ENCODE assay signal across 23 mouse cellular contexts in genomic region chr4:27949970-27950717, GRCm38 (mm10).
DNase-seq lines count a peak whose midpoint lies in the region; ATAC-seq lines count a peak whose summit lies in the region.
"Had no signal": no experiment of that assay in that cellular context is flagged by ENCODE, and none has a peak within 500 bp of the region (broad histone marks: within the 10 kb centered on the region; RNA-seq: fewer than 3 reads in every experiment).

No protein-coding gene starts in this region.

- H3K27me3 ChIP-seq in embryonic facial prominence, embryonic 14.5 days (replicated peaks; ENCODE audit: control insufficient read depth, insufficient read depth, low read length) = no peaks in the 10 kb centered on the region
- no peaks in the 10 kb centered on the region for H3K27me3 ChIP-seq in embryonic facial prominence, embryonic 10.5 days (replicated peaks; ENCODE audit: low read depth, poor library complexity, severe bottlenecking)
- H3K27me3 ChIP-seq in midbrain, embryonic 11.5 days (ENCODE audit: control insufficient read depth, insufficient read depth, low read length) = no peaks in the 10 kb centered on the region
- H3K27me3 ChIP-seq in midbrain, embryonic 10.5 days (ENCODE audit: low read depth, poor library complexity, severe bottlenecking) = peaks cover 14% of the 10 kb centered on the region; the same call in 1 of the 2 replicates
- H3K27me3 ChIP-seq in midbrain, embryonic 13.5 days = peaks cover 21% of the 10 kb centered on the region
- H3K27me3 ChIP-seq: embryonic facial prominence, embryonic 13.5 days; hindbrain, embryonic 15.5 days; kidney, embryonic 15.5 days; megakaryocyte, embryonic 14.5 days had no signal

- WGBS in embryonic facial prominence, embryonic 14.5 days = 59% methylated on average over 8 of the region's 8 CpGs
- 80% methylated on average over 8 of the region's 8 CpGs for WGBS in embryonic facial prominence, embryonic 10.5 days
- WGBS in midbrain, embryonic 11.5 days = 44% methylated on average over 8 of the region's 8 CpGs
- WGBS in midbrain, embryonic 10.5 days = 65% methylated on average over 8 of the region's 8 CpGs
- WGBS in midbrain, embryonic 13.5 days = 20% methylated on average over 8 of the region's 8 CpGs

- H3K9me3 ChIP-seq in embryonic facial prominence, embryonic 14.5 days (ENCODE audit: control insufficient read depth, low read length) = no peaks in the 10 kb centered on the region
- H3K9me3 ChIP-seq in embryonic facial prominence, embryonic 10.5 days = no peaks in the 10 kb centered on the region
- H3K9me3 ChIP-seq in midbrain, embryonic 11.5 days (ENCODE audit: control insufficient read depth, low read length) = no peaks in the 10 kb centered on the region
- no peaks in the 10 kb centered on the region for H3K9me3 ChIP-seq in midbrain, embryonic 10.5 days (replicated peaks)
- no peaks in the 10 kb centered on the region for H3K9me3 ChIP-seq in midbrain, embryonic 13.5 days
- H3K9me3 ChIP-seq: embryonic facial prominence, embryonic 13.5 days; G1E; hindbrain, embryonic 15.5 days; kidney, embryonic 15.5 days; megakaryocyte, embryonic 14.5 days had no signal

- DNase-seq in embryonic facial prominence, embryonic 14.5 days (ENCODE audit: low spot score) = peak; percentile 17
- no peak for DNase-seq in embryonic facial prominence, embryonic 10.5 days (ENCODE audit: low spot score)
- peak; percentile 85 for DNase-seq in midbrain, embryonic 11.5 days (ENCODE audit: low spot score, missing footprints)
- DNase-seq in midbrain, embryonic 10.5 days (ENCODE audit: low spot score) = no peak
- DNase-seq in left cerebral cortex, postnatal 25 days (ENCODE audit: low spot score in 2 of 2) = no peak
- DNase-seq in layer of hippocampus, adult 11-12 months (ENCODE audit: low spot score) = no peak
- DNase-seq: adrenal gland, postnatal 14 days; cerebellum, adult 18-20 months; cerebellum, postnatal 36 days; heart, postnatal 14 days; kidney, postnatal 4 days; liver; thymus, postnatal 36 days had no signal

- H3K4me3 ChIP-seq in embryonic facial prominence, embryonic 14.5 days (ENCODE audit: low read depth, low read length) = no peak overlapping the region
- no peak overlapping the region for H3K4me3 ChIP-seq in embryonic facial prominence, embryonic 10.5 days
- H3K4me3 ChIP-seq in midbrain, embryonic 11.5 days (ENCODE audit: low read depth, low read length) = no peak overlapping the region
- H3K4me3 ChIP-seq in midbrain, embryonic 10.5 days = no peak overlapping the region
- no peak overlapping the region for H3K4me3 ChIP-seq in midbrain, embryonic 13.5 days (replicated peaks)
- H3K4me3 ChIP-seq: embryonic facial prominence, embryonic 13.5 days; hindbrain, embryonic 15.5 days; kidney, embryonic 15.5 days; megakaryocyte, embryonic 14.5 days; myocyte had no signal

- no peaks in the 10 kb centered on the region for H3K4me1 ChIP-seq in embryonic facial prominence, embryonic 14.5 days (ENCODE audit: control insufficient read depth, insufficient read depth, low read length)
- no peaks in the 10 kb centered on the region for H3K4me1 ChIP-seq in embryonic facial prominence, embryonic 10.5 days
- peaks cover 7% of the 10 kb centered on the region for H3K4me1 ChIP-seq in midbrain, embryonic 11.5 days (ENCODE audit: control insufficient read depth, insufficient read depth, low read length)
- peaks cover 22% of the 10 kb centered on the region for H3K4me1 ChIP-seq in midbrain, embryonic 10.5 days
- peaks cover 8% of the 10 kb centered on the region; the same call in 1 of the 2 replicates for H3K4me1 ChIP-seq in midbrain, embryonic 13.5 days (replicated peaks)
- H3K4me1 ChIP-seq: embryonic facial prominence, embryonic 13.5 days; hindbrain, embryonic 15.5 days; kidney, embryonic 15.5 days; megakaryocyte, embryonic 14.5 days had no signal

- intact Hi-C loops in left cerebral cortex, postnatal 25 days (cut with DNase I) = no loop called here

- no peak overlapping the region for H3K4me2 ChIP-seq in embryonic facial prominence, embryonic 14.5 days (ENCODE audit: low read depth, low read length)
- no peak overlapping the region for H3K4me2 ChIP-seq in midbrain, embryonic 11.5 days
- H3K4me2 ChIP-seq in midbrain, embryonic 13.5 days (replicated peaks) = no peak overlapping the region
- H3K4me2 ChIP-seq: embryonic facial prominence, embryonic 13.5 days; heart, embryonic 11.5 days; hindbrain, embryonic 15.5 days; kidney, embryonic 15.5 days had no signal

- no peaks in the 10 kb centered on the region for H3K36me3 ChIP-seq in embryonic facial prominence, embryonic 14.5 days (ENCODE audit: control insufficient read depth, insufficient read depth, low read length)
- no peaks in the 10 kb centered on the region for H3K36me3 ChIP-seq in embryonic facial prominence, embryonic 10.5 days (replicated peaks)
- H3K36me3 ChIP-seq in midbrain, embryonic 11.5 days (ENCODE audit: control insufficient read depth, insufficient read depth, low read length) = no peaks in the 10 kb centered on the region
- no peaks in the 10 kb centered on the region for H3K36me3 ChIP-seq in midbrain, embryonic 10.5 days
- no peaks in the 10 kb centered on the region for H3K36me3 ChIP-seq in midbrain, embryonic 13.5 days
- H3K36me3 ChIP-seq: embryonic facial prominence, embryonic 13.5 days; G1E; hindbrain, embryonic 15.5 days; kidney, embryonic 15.5 days had no signal

- no peak for ATAC-seq in embryonic facial prominence, embryonic 14.5 days (ENCODE audit: low read depth)
- ATAC-seq in midbrain, embryonic 11.5 days (ENCODE audit: low FRiP score) = peak; percentile 82
- ATAC-seq in midbrain, embryonic 13.5 days = peak; percentile 68; the same call in 1 of the 2 replicates
- ATAC-seq: activated CD4-positive, CD25-positive, alpha-beta regulatory T cell, adult 4 months; intestine, postnatal 0 days had no signal

- H3K9ac ChIP-seq in embryonic facial prominence, embryonic 14.5 days (ENCODE audit: low read depth, low read length) = no peak overlapping the region
- no peak overlapping the region for H3K9ac ChIP-seq in midbrain, embryonic 11.5 days (ENCODE audit: low read length)
- no peak overlapping the region for H3K9ac ChIP-seq in midbrain, embryonic 13.5 days (replicated peaks)
- H3K9ac ChIP-seq: embryonic facial prominence, embryonic 13.5 days; hindbrain, embryonic 15.5 days; kidney, embryonic 15.5 days had no signal

- H3K27ac ChIP-seq in embryonic facial prominence, embryonic 14.5 days (replicated peaks; ENCODE audit: low read depth, low read length) = no peak overlapping the region
- no peak overlapping the region for H3K27ac ChIP-seq in embryonic facial prominence, embryonic 10.5 days (replicated peaks)
- H3K27ac ChIP-seq in midbrain, embryonic 11.5 days (ENCODE audit: low read depth, low read length) = no peak overlapping the region
- H3K27ac ChIP-seq in midbrain, embryonic 10.5 days (replicated peaks) = no peak overlapping the region
- H3K27ac ChIP-seq in midbrain, embryonic 13.5 days = no peak overlapping the region
- H3K27ac ChIP-seq: embryonic facial prominence, embryonic 13.5 days; hindbrain, embryonic 15.5 days; kidney, embryonic 15.5 days had no signal

Comparison
In these comparisons a context has a peak if more than half of its experiments do, and no peak if none do; other contexts are left out.
1. DNase-seq: peak in embryonic facial prominence, embryonic 14.5 days (single experiment) and midbrain, embryonic 11.5 days (single experiment); none in embryonic facial prominence, embryonic 10.5 days (single experiment), midbrain, embryonic 10.5 days (single experiment), left cerebral cortex, postnatal 25 days (0 of 2) and layer of hippocampus, adult 11-12 months (single experiment).